Mouse (Mus musculus) liver, postnatal 0 days (tissue): ENCODE results near the gene Olfr223.

ENCODE experiments used
- CTCF ChIP-seq: sonication (generic); IDR thresholded peaks from 2 replicates; pipeline ENCODE4 v1.5.1; 2016; ENCODE audit warnings: antibody characterized with exemption, low read depth
- EP300 ChIP-seq: IDR thresholded peaks from 2 replicates; pipeline ENCODE4 v1.6.1; 2016; ENCODE audit warnings: antibody characterized with exemption, low read depth, mild to moderate bottlenecking

GRCm38 (mm10) chr11:59639957-59640643 is 47.0 kb upstream of the Olfr223 start:
- no peak for TF ChIP-seq CTCF
- TF ChIP-seq EP300 = no peak
